Mouse (Mus musculus) ES-Bruce4 (cell line): ENCODE data around the gene Tcf7.

Experiments used
- CTCF ChIP-seq: IDR thresholded peaks from one replicate; pipeline ENCODE4 v1.8.1; 2011; ENCODE audit warnings: low read depth, low read length
- POLR2A ChIP-seq: IDR thresholded peaks from one replicate; pipeline ENCODE4 v1.8.1; 2011; ENCODE audit warnings: low read length; ENCODE audit not compliant: insufficient read depth

- no peak for TF ChIP-seq POLR2A
- TF ChIP-seq CTCF = no peak
Measured at GRCm38 (mm10) chr11:52230694-52231093, 52.1 kb downstream of the Tcf7 start.
